Comparison of ENCODE assay signal across 9 mouse cellular contexts in genomic region chr16:45196816-45197215, GRCm38 (mm10). TPM values are rescaled to one million over a fixed set of nuclear protein-coding genes. Genes with fewer than 3 reads are reported as not detected.
A peak's percentile ranks its signal among the peaks of the same experiment; 100 is the strongest.
DNase-seq lines count a peak whose midpoint lies in the region; ATAC-seq lines count a peak whose summit lies in the region.
"Had no signal": no experiment of that assay in that cellular context is flagged by ENCODE, and none has a peak within 500 bp of the region (broad histone marks: within the 10 kb centered on the region; RNA-seq: fewer than 3 reads in every experiment).

No protein-coding gene starts in this region.

- no peak overlapping the region for H3K9ac ChIP-seq in intestine, embryonic 16.5 days (ENCODE audit: low read depth, low read length)
- H3K9ac ChIP-seq in midbrain, embryonic 13.5 days (replicated peaks), result no peak overlapping the region
- H3K9ac ChIP-seq: embryonic facial prominence, embryonic 13.5 days had no signal

- DNase-seq in urinary bladder, postnatal 25 days (ENCODE audit: low spot score), result peak; percentile 42
- DNase-seq in urinary bladder, adult 2 months (ENCODE audit: low spot score), result no peak
- DNase-seq in cerebellum, postnatal 10 days, result peak; percentile 86 to 94
- peak; percentile 47 to 74 for DNase-seq in frontal cortex, postnatal 36 days (ENCODE audit: low spot score in 2 of 2)
- DNase-seq in left cerebral cortex, postnatal 10 days (ENCODE audit: extremely low spot score in 1 of 2, low spot score in 2 of 2), result peak; percentile 51 to 74
- DNase-seq in spleen, postnatal 36 days (ENCODE audit: low spot score in 2 of 2), result peak; percentile 68 to 76

- no peaks in the 10 kb centered on the region for H3K27me3 ChIP-seq in intestine, embryonic 16.5 days (replicated peaks; ENCODE audit: control insufficient read depth, insufficient read depth, low read length)
- H3K27me3 ChIP-seq in midbrain, embryonic 13.5 days, result no peaks in the 10 kb centered on the region
- H3K27me3 ChIP-seq: embryonic facial prominence, embryonic 13.5 days had no signal

- no peaks in the 10 kb centered on the region for H3K9me3 ChIP-seq in intestine, embryonic 16.5 days (ENCODE audit: control insufficient read depth, low read length)
- H3K9me3 ChIP-seq in midbrain, embryonic 13.5 days, result no peaks in the 10 kb centered on the region
- H3K9me3 ChIP-seq: embryonic facial prominence, embryonic 13.5 days had no signal

- ATAC-seq in intestine, embryonic 16.5 days, result peak; percentile 60
- peak; percentile 88 for ATAC-seq in midbrain, embryonic 13.5 days

- no peak overlapping the region for H3K27ac ChIP-seq in intestine, embryonic 16.5 days (ENCODE audit: low read length)
- H3K27ac ChIP-seq in midbrain, embryonic 13.5 days, result no peak overlapping the region
- H3K27ac ChIP-seq: embryonic facial prominence, embryonic 13.5 days had no signal

- WGBS in intestine, embryonic 16.5 days, result 32% methylated on average over 6 of the region's 6 CpGs
- WGBS in midbrain, embryonic 13.5 days, result 34% methylated on average over 6 of the region's 6 CpGs

- no peaks in the 10 kb centered on the region for H3K36me3 ChIP-seq in intestine, embryonic 16.5 days (ENCODE audit: control insufficient read depth, insufficient read depth, low read length)
- H3K36me3 ChIP-seq in midbrain, embryonic 13.5 days, result no peaks in the 10 kb centered on the region
- H3K36me3 ChIP-seq: embryonic facial prominence, embryonic 13.5 days had no signal

- no peaks in the 10 kb centered on the region for H3K4me1 ChIP-seq in intestine, embryonic 16.5 days (ENCODE audit: control insufficient read depth, insufficient read depth, low read length)
- H3K4me1 ChIP-seq in midbrain, embryonic 13.5 days (replicated peaks), result no peaks in the 10 kb centered on the region
- H3K4me1 ChIP-seq: embryonic facial prominence, embryonic 13.5 days had no signal

- no peak overlapping the region for H3K4me3 ChIP-seq in intestine, embryonic 16.5 days (ENCODE audit: low read length)
- no peak overlapping the region for H3K4me3 ChIP-seq in midbrain, embryonic 13.5 days (replicated peaks)
- H3K4me3 ChIP-seq: embryonic facial prominence, embryonic 13.5 days had no signal

- no peak overlapping the region for H3K4me2 ChIP-seq in intestine, embryonic 16.5 days (ENCODE audit: low read depth, low read length)
- H3K4me2 ChIP-seq in midbrain, embryonic 13.5 days (replicated peaks), result no peak overlapping the region
- H3K4me2 ChIP-seq: embryonic facial prominence, embryonic 13.5 days had no signal

- intact Hi-C loops in left cerebral cortex, postnatal 10 days (cut with DNase I), result loop anchor here (5.0 kb wide), 4 partner anchors 195 to 435 kb away; no protein-coding TSS in a partner anchor

RNA-seq across cellular contexts. Expression of gene Btla, which starts 27.3 kb away (rescaled TPM):
- polyA plus RNA-seq in urinary bladder, adult 2 months (2012; rRNA removed), result 1.0 and 1.3 TPM in 2 replicates
- polyA plus RNA-seq in intestine, embryonic 16.5 days (2015; fragmentation: Nextera tagmentation; extraction: Ambion mirVana), result 0.71 and 0.91 TPM in 2 replicates
- under 1 TPM; 0.17 to 0.28 TPM for total RNA-seq in left cerebral cortex, postnatal 10 days (2021)
- polyA plus RNA-seq in midbrain, embryonic 13.5 days (2015; fragmentation: Nextera tagmentation; extraction: Ambion mirVana), result 0.15 and 0.46 TPM in 2 replicates

RNA-seq across cellular contexts. Expression of gene Atg3, which starts 38.2 kb away (rescaled TPM):
- polyA plus RNA-seq in urinary bladder, adult 2 months (2012; rRNA removed), result 43.6 and 47.6 TPM in 2 replicates
- polyA plus RNA-seq in intestine, embryonic 16.5 days (2015; fragmentation: Nextera tagmentation; extraction: Ambion mirVana), result 37.4 and 41.4 TPM in 2 replicates
- total RNA-seq in left cerebral cortex, postnatal 10 days (2021), result 10 to 100 TPM; 44.3 to 46.1 TPM
- polyA plus RNA-seq in midbrain, embryonic 13.5 days (2015; fragmentation: Nextera tagmentation; extraction: Ambion mirVana), result 46.0 and 48.8 TPM in 2 replicates

RNA-seq across cellular contexts. Expression of gene Slc35a5, which starts 38.3 kb away (rescaled TPM):
- 17.3 and 20.0 TPM in 2 replicates for polyA plus RNA-seq in urinary bladder, adult 2 months (2012; rRNA removed)
- 26.4 and 28.2 TPM in 2 replicates for polyA plus RNA-seq in intestine, embryonic 16.5 days (2015; fragmentation: Nextera tagmentation; extraction: Ambion mirVana)
- 10 to 100 TPM; 54.2 to 54.9 TPM for total RNA-seq in left cerebral cortex, postnatal 10 days (2021)
- 27.5 and 30.0 TPM in 2 replicates for polyA plus RNA-seq in midbrain, embryonic 13.5 days (2015; fragmentation: Nextera tagmentation; extraction: Ambion mirVana)
